Mouse (Mus musculus) small intestine, adult 2 months (tissue): ENCODE measurements around the gene Barhl1.

ENCODE experiments used
- CTCF ChIP-seq: fragments of 200-500 bp; IDR thresholded peaks from 2 replicates; pipeline ENCODE4 v1.5.1; 2012; ENCODE audit warnings: low read depth, mild to moderate bottlenecking, control low read depth, inconsistent platforms, low read length, moderate library complexity, mixed read lengths; ENCODE audit not compliant: insufficient replicate concordance, insufficient read length; ENCODE audit errors: extremely low read depth
- POLR2A ChIP-seq: fragments of 200-500 bp; IDR thresholded peaks from 2 replicates; pipeline ENCODE4 v1.6.1; 2012; ENCODE audit warnings: low read depth, mild to moderate bottlenecking, control low read depth, inconsistent platforms, low read length, moderate library complexity

DNA sequence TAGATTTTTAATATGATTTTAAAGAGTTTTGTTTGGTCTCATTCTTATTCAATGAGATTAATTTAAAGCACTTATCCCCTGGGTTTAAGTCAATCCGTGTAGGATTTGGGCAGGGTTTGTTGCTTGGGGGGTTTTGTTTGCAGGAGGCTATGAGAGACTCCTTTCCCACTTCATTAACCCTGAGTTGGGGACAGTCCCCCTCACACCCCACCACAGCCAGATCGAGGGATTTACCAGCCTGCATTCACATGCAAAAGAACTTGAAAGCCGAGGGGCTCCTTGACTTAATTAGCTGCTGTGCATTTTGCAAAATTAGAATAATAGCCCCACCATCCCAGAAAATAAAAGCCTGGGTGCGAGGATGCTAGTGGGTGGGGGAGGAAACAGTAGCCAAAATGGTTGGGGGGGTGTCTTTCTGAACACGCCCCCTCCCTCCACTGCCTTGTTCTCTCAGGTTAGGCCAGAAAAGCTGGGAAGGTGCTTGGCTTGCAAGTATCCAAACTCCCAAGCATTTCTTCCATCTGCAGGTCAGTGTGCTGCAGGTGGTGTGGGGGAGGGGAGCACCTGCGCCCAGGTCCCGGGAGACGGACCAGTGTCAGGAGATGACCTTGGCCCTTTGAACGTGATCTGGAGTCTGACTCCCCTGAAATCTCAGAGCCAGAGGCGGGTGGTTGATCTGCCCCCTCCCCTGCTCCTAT is 8.6 kb downstream of the Barhl1 start:
- no peak for TF ChIP-seq CTCF
- no peak for TF ChIP-seq POLR2A
